Mouse (Mus musculus) adrenal gland (tissue): ENCODE data around the gene Kremen2.

Experiments used
- intact Hi-C: fragments of 180-260 bp; cut with DNase I; formaldehyde crosslinking; loops from one replicate; pipeline ENCODE4 v1.15.1; 2025

Kremen2 gene

GRCm38 (mm10) chr17:23761155-23761554 lies 15.5 kb upstream of the Kremen2 start:
- intact Hi-C loops, result no loop called here

GRCm38 (mm10) chr17:23760231-23760630 lies 14.6 kb upstream of the Kremen2 start:
- intact Hi-C loops, result no loop called here

- intact Hi-C loops, result no loop called here
These were observed 13.2 kb upstream of the Kremen2 start for GRCm38 (mm10) chr17:23758801-23759200.

GRCm38 (mm10) chr17:23757581-23757980 lies 11.9 kb upstream of the Kremen2 start:
- intact Hi-C loops, result no loop called here

GRCm38 (mm10) chr17:23755689-23756088 lies 10.1 kb upstream of the Kremen2 start:
- intact Hi-C loops, result no loop called here

GRCm38 (mm10) chr17:23749400-23750191 lies 4.0 kb upstream of the Kremen2 start:
- intact Hi-C loops, result no loop called here

- intact Hi-C loops, result no loop called here
These were observed 3.2 kb upstream of the Kremen2 start for GRCm38 (mm10) chr17:23748631-23749391.

GRCm38 (mm10) chr17:23748026-23748425 lies 2.4 kb upstream of the Kremen2 start:
- intact Hi-C loops, result no loop called here

GRCm38 (mm10) chr17:23747471-23747870 lies 1.8 kb upstream of the Kremen2 start:
- intact Hi-C loops, result no loop called here

- intact Hi-C loops, result no loop called here
These were observed 1.1 kb upstream of the Kremen2 start for GRCm38 (mm10) chr17:23746767-23747166.

GRCm38 (mm10) chr17:23746311-23746710 lies 678 bp upstream of the Kremen2 start:
- intact Hi-C loops, result no loop called here

- intact Hi-C loops, result no loop called here
These were observed 982 bp downstream of the Kremen2 start for GRCm38 (mm10) chr17:23744651-23745050.

GRCm38 (mm10) chr17:23744076-23744475 lies 1.6 kb downstream of the Kremen2 start:
- intact Hi-C loops, result no loop called here

GRCm38 (mm10) chr17:23742941-23743340 lies 2.7 kb downstream of the Kremen2 start:
- intact Hi-C loops, result no loop called here

- intact Hi-C loops, result no loop called here
These were observed 3.3 kb downstream of the Kremen2 start for GRCm38 (mm10) chr17:23742210-23742793.

- intact Hi-C loops, result no loop called here
These were observed 4.0 kb downstream of the Kremen2 start for GRCm38 (mm10) chr17:23741359-23742209.

GRCm38 (mm10) chr17:23740598-23741021 lies 5.0 kb downstream of the Kremen2 start, which contains the start of gene Paqr4:
TSS of gene Paqr4 (minus strand) at chr17:23740867.
- intact Hi-C loops, result no loop called here

- intact Hi-C loops, result no loop called here
These were observed 5.5 kb downstream of the Kremen2 start for GRCm38 (mm10) chr17:23740136-23740584.

GRCm38 (mm10) chr17:23739202-23740135 lies 6.2 kb downstream of the Kremen2 start:
- intact Hi-C loops, result no loop called here

GRCm38 (mm10) chr17:23738836-23739201 lies 6.8 kb downstream of the Kremen2 start:
- intact Hi-C loops, result no loop called here
